Mouse (Mus musculus) heart, embryonic 15.5 days (tissue): Measurements from ENCODE around the gene Myo19. TPM values are rescaled to one million over a fixed set of nuclear protein-coding genes. Genes with fewer than 3 reads are reported as not detected.
A peak's percentile ranks its signal among the peaks of the same experiment; 100 is the strongest.

Experiments
- ATAC-seq: fragments of 200-750 bp; cut with Nextera tagmentation; replicated peaks from 2 replicates; pipeline ENCODE4 v1.8.0; 2017; ENCODE audit warnings: low read depth, moderate TSS enrichment; ENCODE audit not compliant: insufficient number of reproducible peaks, insufficient read depth, low FRiP score
- H3K27ac ChIP-seq: fragments of 300-500 bp; sonication (generic); 2 replicates; pipeline ENCODE4 v1.5.1; 2015; ENCODE audit warnings: mild to moderate bottlenecking, inconsistent platforms
- H3K27me3 ChIP-seq: fragments of 300-500 bp; sonication (generic); 2 replicates; pipeline ENCODE4 v1.6.1; 2015; ENCODE audit warnings: inconsistent platforms
- H3K36me3 ChIP-seq: fragments of 300-500 bp; sonication (generic); 2 replicates; pipeline ENCODE4 v1.6.1; 2015; ENCODE audit warnings: mild to moderate bottlenecking, inconsistent platforms
- H3K4me1 ChIP-seq: fragments of 300-500 bp; sonication (generic); replicated peaks from 2 replicates; pipeline ENCODE4 v1.6.1; 2015; ENCODE audit warnings: inconsistent platforms
- H3K4me2 ChIP-seq: fragments of 300-500 bp; sonication (generic); 2 replicates; pipeline ENCODE4 v1.6.1; 2015; ENCODE audit warnings: inconsistent platforms, mild to moderate bottlenecking, moderate library complexity
- H3K4me3 ChIP-seq: fragments of 300-500 bp; sonication (generic); 2 replicates; pipeline ENCODE4 v1.5.1; 2015; ENCODE audit warnings: mild to moderate bottlenecking, inconsistent platforms
- H3K9ac ChIP-seq: fragments of 300-500 bp; sonication (generic); 2 replicates; pipeline ENCODE4 v1.6.1; 2015; ENCODE audit warnings: mild to moderate bottlenecking, inconsistent platforms
- H3K9me3 ChIP-seq: fragments of 300-500 bp; sonication (generic); replicated peaks from 2 replicates; pipeline ENCODE4 v1.6.1; 2016; ENCODE audit warnings: inconsistent platforms
- WGBS: fragments of 180-500 bp; shearing (Covaris S2); methylation state at CpG from one replicate; pipeline ENCODE4 v1.1.7; 2015; ENCODE audit warnings: mixed read lengths; 5-methylcytosine and 5-hydroxymethylcytosine counted together
- polyA plus RNA-seq: library from polyadenylated mRNA; unstranded; fragments of >200 nt; fragmentation: Nextera tagmentation; extraction: Ambion mirVana; gene quantifications from 2 replicates; pipeline ENCODE4 v1.2.1, GENCODE M21; 2015

Gene Myo19
- polyA plus RNA-seq, 1 experiment from 2014 or later = 5.4 TPM

GRCm38 (mm10) chr11:84886767-84887511 is 7.0 kb downstream of the Myo19 start:
- 89% methylated on average over 11 of the region's 11 CpGs for WGBS
- Histone ChIP-seq H3K4me1 (no peaks in the 10 kb centered on the region), H3K4me3 (no peak overlapping the region), H3K36me3 (peaks cover 59% of the 10 kb centered on the region), H3K9ac (no peak overlapping the region), H3K9me3 (no peaks in the 10 kb centered on the region), H3K4me2 (no peak overlapping the region), H3K27ac (no peak overlapping the region), H3K27me3 (no peaks in the 10 kb centered on the region)
- no peak for ATAC-seq

DNA sequence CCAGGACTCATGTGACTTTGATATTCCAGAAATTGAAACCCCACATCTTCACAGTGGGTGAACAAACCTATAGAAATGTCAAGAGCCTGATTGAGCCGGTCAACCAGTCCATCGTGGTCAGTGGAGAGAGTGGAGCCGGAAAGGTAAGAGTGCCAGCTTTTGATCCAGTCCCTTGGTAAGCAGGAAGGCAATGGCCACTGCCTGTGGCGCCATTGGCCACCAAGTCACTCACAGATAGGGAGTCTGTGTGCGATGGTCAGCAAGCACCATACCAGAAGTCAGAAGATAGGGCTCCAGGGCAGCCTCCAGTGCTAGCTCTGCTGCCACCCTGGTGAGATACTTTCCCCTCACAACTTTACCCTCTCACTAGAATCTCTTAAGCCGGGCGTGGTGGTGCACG is 8.1 kb downstream of the Myo19 start:
- H3K36me3 ChIP-seq = peaks cover 69% of the 10 kb centered on the region
- 97% methylated on average over 8 of the region's 8 CpGs for WGBS
- ATAC-seq = no peak; the same call in 1 of the 2 replicates

DNA sequence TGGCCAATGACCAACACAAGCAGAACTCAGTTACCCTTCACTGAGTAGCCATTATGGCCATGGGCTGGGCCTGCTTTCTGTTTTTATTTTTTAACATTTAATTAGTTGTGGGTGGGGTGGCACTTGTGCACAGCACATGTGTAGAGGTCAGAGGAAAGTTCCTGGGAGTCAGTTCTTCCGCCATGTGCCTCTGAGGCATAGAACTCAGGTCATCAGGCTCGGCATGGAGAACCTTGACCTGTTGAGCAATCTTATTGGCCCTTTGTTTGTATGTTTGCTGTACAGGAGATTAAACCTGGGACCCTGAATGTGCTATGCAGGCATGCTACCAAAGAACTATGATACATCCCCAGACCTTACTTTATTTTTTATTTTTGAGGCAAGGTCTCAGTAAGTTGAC is 9.5 kb downstream of the Myo19 start:
- no peak overlapping the region for H3K4me2 ChIP-seq
- H3K9me3 ChIP-seq = no peaks in the 10 kb centered on the region
- no peaks in the 10 kb centered on the region for H3K4me1 ChIP-seq
- no peaks in the 10 kb centered on the region for H3K27me3 ChIP-seq
- H3K27ac ChIP-seq = no peak overlapping the region
- WGBS = 89% methylated on average over 2 of the region's 2 CpGs
- H3K9ac ChIP-seq = no peak overlapping the region
- no peak for ATAC-seq
- no peak overlapping the region for H3K4me3 ChIP-seq
- H3K36me3 ChIP-seq = peaks cover 64% of the 10 kb centered on the region

More for the DNA sequence above, 8.1 kb downstream of the Myo19 start:
- H3K9me3 ChIP-seq = no peaks in the 10 kb centered on the region
- H3K27ac ChIP-seq = no peak overlapping the region
- H3K4me2 ChIP-seq = no peak overlapping the region
- no peak overlapping the region for H3K4me3 ChIP-seq
- no peaks in the 10 kb centered on the region for H3K27me3 ChIP-seq
- H3K9ac ChIP-seq = no peak overlapping the region
- H3K4me1 ChIP-seq = no peaks in the 10 kb centered on the region

DNA sequence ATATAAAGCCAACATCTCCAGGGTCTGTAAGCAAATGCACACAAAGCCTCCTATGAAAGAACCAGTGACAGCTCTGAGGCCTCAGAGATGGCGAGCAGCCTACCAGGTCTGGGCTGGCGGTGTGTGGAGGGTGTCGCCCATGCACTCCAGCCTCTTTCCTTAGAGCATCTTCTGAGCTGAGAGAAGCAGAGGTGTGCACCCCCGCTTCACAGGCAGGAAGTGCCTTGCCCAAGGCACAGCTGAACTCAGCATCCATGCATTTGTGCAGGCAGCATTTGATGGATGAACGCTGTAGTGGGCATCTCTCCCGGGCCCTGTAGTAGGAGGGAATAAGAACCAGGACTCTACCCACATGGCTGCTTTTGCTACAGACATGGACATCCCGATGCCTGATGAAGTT is 11.8 kb downstream of the Myo19 start:
- no peak overlapping the region for H3K9ac ChIP-seq
- WGBS = 86% methylated on average over 7 of the region's 7 CpGs
- no peak overlapping the region for H3K4me2 ChIP-seq
- ATAC-seq = no peak
- no peak overlapping the region for H3K4me3 ChIP-seq
- peaks cover 57% of the 10 kb centered on the region for H3K36me3 ChIP-seq
- H3K27me3 ChIP-seq = no peaks in the 10 kb centered on the region
- no peak overlapping the region for H3K27ac ChIP-seq
- H3K4me1 ChIP-seq = no peaks in the 10 kb centered on the region
- H3K9me3 ChIP-seq = no peaks in the 10 kb centered on the region

- peaks cover 61% of the 10 kb centered on the region for H3K36me3 ChIP-seq
- ATAC-seq = no peak
- 86% methylated on average over 15 of the region's 15 CpGs for WGBS
- no peaks in the 10 kb centered on the region for H3K9me3 ChIP-seq
- no peak overlapping the region for H3K27ac ChIP-seq
- no peaks in the 10 kb centered on the region for H3K4me1 ChIP-seq
- H3K4me3 ChIP-seq = no peak overlapping the region
- no peak overlapping the region for H3K4me2 ChIP-seq
- no peak overlapping the region for H3K9ac ChIP-seq
- H3K27me3 ChIP-seq = no peaks in the 10 kb centered on the region
Measured at GRCm38 (mm10) chr11:84893113-84893512, 13.2 kb downstream of the Myo19 start.

GRCm38 (mm10) chr11:84904597-84905144 is 24.7 kb downstream of the Myo19 start:
- H3K9ac ChIP-seq = no peak overlapping the region
- H3K4me2 ChIP-seq = no peak overlapping the region
- H3K36me3 ChIP-seq = peaks cover 90% of the 10 kb centered on the region
- WGBS = 81% methylated on average over 9 of the region's 9 CpGs
- no peak overlapping the region for H3K4me3 ChIP-seq
- no peaks in the 10 kb centered on the region for H3K27me3 ChIP-seq
- no peak for ATAC-seq
- H3K4me1 ChIP-seq = no peaks in the 10 kb centered on the region
- no peak overlapping the region for H3K27ac ChIP-seq
- no peaks in the 10 kb centered on the region for H3K9me3 ChIP-seq

DNA sequence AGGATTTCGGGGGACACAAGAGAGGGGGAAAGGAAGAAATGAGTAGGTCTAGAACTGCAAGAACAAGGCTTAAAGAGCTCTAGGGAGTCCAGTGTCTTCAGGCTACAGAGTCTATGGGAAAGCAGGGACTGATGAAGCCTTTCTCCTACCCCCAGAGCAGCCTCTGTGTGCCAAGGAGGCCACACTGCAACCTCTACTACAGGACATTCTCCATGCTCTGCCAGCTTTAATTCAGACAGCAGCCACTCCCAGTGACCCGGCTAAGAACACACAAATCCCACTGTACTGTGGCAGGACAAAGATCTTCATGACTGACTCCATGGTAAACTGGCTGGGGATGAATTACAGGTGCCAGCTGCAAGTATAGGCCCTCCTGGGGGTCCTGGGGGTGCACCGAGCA is 27.1 kb downstream of the Myo19 start:
- H3K4me1 ChIP-seq = no peaks in the 10 kb centered on the region
- no peak for ATAC-seq
- no peaks in the 10 kb centered on the region for H3K27me3 ChIP-seq

DNA sequence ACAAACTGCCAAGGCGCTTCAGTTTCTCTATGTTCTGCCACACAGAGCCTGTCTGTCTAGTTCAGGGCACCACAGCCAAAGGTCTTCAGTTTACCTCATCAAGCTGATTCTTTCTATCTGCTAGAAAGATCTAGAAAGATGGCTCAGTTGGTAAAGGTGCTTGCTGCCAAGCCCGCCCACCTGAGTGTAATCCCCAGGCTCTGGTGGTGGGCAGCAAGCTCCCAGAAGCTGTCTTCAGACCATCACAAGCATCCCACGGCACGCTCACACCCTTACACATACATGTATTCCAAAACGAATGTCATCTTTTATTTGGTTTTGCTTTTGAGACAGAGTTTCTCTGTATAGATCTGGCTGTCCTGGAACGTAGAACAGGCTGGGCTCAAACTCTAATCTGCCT is 28.5 kb downstream of the Myo19 start:
- Histone ChIP-seq H3K27me3 (no peaks in the 10 kb centered on the region), H3K9me3 (no peaks in the 10 kb centered on the region), H3K36me3 (peaks cover 79% of the 10 kb centered on the region), H3K4me3 (no peak overlapping the region), H3K27ac (no peak overlapping the region), H3K9ac (no peak overlapping the region), H3K4me1 (no peaks in the 10 kb centered on the region), H3K4me2 (no peak overlapping the region)
- 87% methylated on average over 6 of the region's 6 CpGs for WGBS
- ATAC-seq = no peak

More for the DNA sequence above, 27.1 kb downstream of the Myo19 start:
- H3K9me3 ChIP-seq = no peaks in the 10 kb centered on the region
- H3K36me3 ChIP-seq = peaks cover 86% of the 10 kb centered on the region
- H3K4me3 ChIP-seq = no peak overlapping the region
- H3K9ac ChIP-seq = no peak overlapping the region
- WGBS = 83% methylated on average over 3 of the region's 3 CpGs
- H3K4me2 ChIP-seq = no peak overlapping the region
- H3K27ac ChIP-seq = no peak overlapping the region

- Histone ChIP-seq H3K36me3 (peaks cover 64% of the 10 kb centered on the region), H3K9ac (no peak overlapping the region), H3K4me3 (no peak overlapping the region), H3K9me3 (no peaks in the 10 kb centered on the region), H3K27me3 (no peaks in the 10 kb centered on the region), H3K4me1 (peaks cover 4% of the 10 kb centered on the region), H3K27ac (no peak overlapping the region), H3K4me2 (no peak overlapping the region)
- no peak for ATAC-seq
- WGBS = 77% methylated on average over 4 of the region's 4 CpGs
Measured at GRCm38 (mm10) chr11:84910411-84910810, 30.5 kb downstream of the Myo19 start.

- 74% methylated on average over 5 of the region's 5 CpGs for WGBS
- Histone ChIP-seq H3K27ac (no peak overlapping the region), H3K4me1 (peaks cover 6% of the 10 kb centered on the region), H3K4me2 (no peak overlapping the region), H3K4me3 (no peak overlapping the region), H3K27me3 (no peaks in the 10 kb centered on the region), H3K36me3 (peaks cover 28% of the 10 kb centered on the region), H3K9ac (no peak overlapping the region), H3K9me3 (no peaks in the 10 kb centered on the region)
- ATAC-seq = no peak
Measured at GRCm38 (mm10) chr11:84914673-84915072, 34.7 kb downstream of the Myo19 start.

- WGBS = 4% methylated on average over 34 of the region's 34 CpGs
- Histone ChIP-seq H3K27me3 (no peaks in the 10 kb centered on the region), H3K27ac (no peak within 1 kb of the TSS), H3K9ac (peak within 1 kb of the TSS; percentile 73), H3K4me3 (peak within 1 kb of the TSS; percentile 67), H3K4me1 (peaks cover 6% of the 10 kb centered on the region), H3K4me2 (peak within 1 kb of the TSS; percentile 73), H3K9me3 (no peaks in the 10 kb centered on the region), H3K36me3 (peaks cover 15% of the 10 kb centered on the region)
- ATAC-seq = peak; percentile 82
Measured at GRCm38 (mm10) chr11:84916053-84916702, 36.2 kb downstream of the Myo19 start, which contains the start of gene Znhit3. TSS of gene Znhit3 (minus strand) at chr11:84916366.
